Mouse (Mus musculus): ENCODE results near the gene Slc10a4.

DNA sequence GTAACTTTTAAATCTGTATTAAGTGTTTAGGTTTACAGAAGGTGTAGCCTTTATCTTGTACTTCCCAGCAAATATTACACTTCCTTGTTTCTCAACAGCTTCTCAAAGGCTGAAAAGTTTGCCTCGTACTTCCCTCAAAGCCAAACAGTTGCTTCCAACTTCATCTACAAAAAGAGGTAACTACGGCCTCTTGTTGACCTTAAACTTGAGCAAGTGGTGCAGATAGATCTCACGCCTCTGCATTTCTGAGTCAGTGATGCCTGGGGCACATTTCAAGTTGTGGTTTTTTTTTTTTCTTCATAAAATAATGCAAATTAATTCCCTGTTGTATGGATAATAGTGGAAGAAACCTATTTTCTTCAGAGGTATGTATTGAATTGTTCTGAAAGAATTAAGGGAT is 41.0 kb upstream of the Slc10a4 start:
- TF ChIP-seq POLR2A (IDR thresholded peaks at IDR 0.05; ENCODE audit: insufficient read depth, low read depth, low read length) (no peak), CTCF (IDR thresholded peaks at IDR 0.05; ENCODE audit: insufficient read depth, low read depth, low read length) (no peak)

Data from olfactory bulb, adult 2 months (tissue).